Mouse (Mus musculus): ENCODE measurements at regions not wholly inside any gene's neighbourhood (a gene's known extent, or its start where the extent isn't known, plus 50 kb on each side); places are given as distances from the start of the nearest gene placed in this dataset.

DNA sequence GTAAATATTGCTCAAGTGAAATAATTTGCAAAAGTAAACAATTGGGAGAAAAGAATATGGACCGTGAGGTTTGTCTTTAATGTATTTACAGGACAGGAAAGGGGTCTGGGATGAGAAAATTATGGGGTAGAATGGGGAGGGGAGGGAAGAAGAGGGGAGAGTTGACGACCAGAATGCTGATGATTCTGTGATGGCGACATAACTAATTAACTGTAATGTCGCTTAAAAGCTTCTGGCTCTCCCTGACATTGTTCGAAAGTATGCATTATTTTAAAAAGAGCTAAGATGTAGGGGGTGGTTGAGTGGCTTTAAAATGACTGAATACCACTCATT lies 517.4 kb downstream of the Nyap2 start:
- TF ChIP-seq CTCF (IDR thresholded peaks at IDR 0.05; ENCODE audit: borderline replicate concordance, insufficient read depth, low read length) (no peak), POLR2A (IDR thresholded peaks at IDR 0.05; ENCODE audit: low read depth, low read length) (no peak)
